Mouse (Mus musculus): ENCODE results near the gene Atg4c. TPM values are rescaled to one million over a fixed set of nuclear protein-coding genes. Genes with fewer than 3 reads are reported as not detected.

Atg4c gene
- total and polyA plus RNA-seq, 2 experiments: 3.7 to 9.4 TPM

GRCm38 (mm10) chr4:99205773-99206172 is 12.0 kb downstream of the Atg4c start:
- no peaks in the 10 kb centered on the region for H3K36me3 ChIP-seq (ENCODE audit: control insufficient read depth, insufficient read depth, low read length)
- 83% methylated on average over 6 of the region's 6 CpGs for WGBS
- no peak overlapping the region for H3K4me3 ChIP-seq (ENCODE audit: insufficient read depth, low read depth, low read length)
- no peak overlapping the region for H3K9ac ChIP-seq (ENCODE audit: low read depth, low read length)
- no peaks in the 10 kb centered on the region for H3K4me1 ChIP-seq (ENCODE audit: control insufficient read depth, insufficient read depth, low read length)
- TF ChIP-seq POLR2A (IDR thresholded peaks at IDR 0.05; ENCODE audit: extremely low read depth, insufficient read depth, low read length): no peak
- no peak for TF ChIP-seq CTCF (IDR thresholded peaks at IDR 0.05; ENCODE audit: low read depth, low read length)
- no peak for DNase-seq (ENCODE audit: extremely low read depth, low read depth, low spot score)
- peaks cover 7% of the 10 kb centered on the region; the same call in 1 of the 2 replicates for H3K79me2 ChIP-seq (ENCODE audit: control insufficient read depth, insufficient read depth, low read length)
- no peaks in the 10 kb centered on the region for H3K27me3 ChIP-seq (ENCODE audit: control insufficient read depth, insufficient read depth, low read length)
- no peak overlapping the region for H3K27ac ChIP-seq (replicated peaks; ENCODE audit: insufficient read depth, low read depth, low read length)

GRCm38 (mm10) chr4:99206356-99206755 is 12.6 kb downstream of the Atg4c start:
- TF ChIP-seq POLR2A (IDR thresholded peaks at IDR 0.05; ENCODE audit: extremely low read depth, insufficient read depth, low read length): no peak
- TF ChIP-seq CTCF (IDR thresholded peaks at IDR 0.05; ENCODE audit: low read depth, low read length): no peak
- no peak overlapping the region for H3K4me3 ChIP-seq (ENCODE audit: insufficient read depth, low read depth, low read length)
- no peaks in the 10 kb centered on the region for H3K36me3 ChIP-seq (ENCODE audit: control insufficient read depth, insufficient read depth, low read length)
- no peak overlapping the region for H3K9ac ChIP-seq (ENCODE audit: low read depth, low read length)
- peaks cover 6% of the 10 kb centered on the region; the same call in 1 of the 2 replicates for H3K79me2 ChIP-seq (ENCODE audit: control insufficient read depth, insufficient read depth, low read length)
- no peaks in the 10 kb centered on the region for H3K27me3 ChIP-seq (ENCODE audit: control insufficient read depth, insufficient read depth, low read length)
- 78% methylated on average over 3 of the region's 3 CpGs for WGBS
- H3K4me1 ChIP-seq (ENCODE audit: control insufficient read depth, insufficient read depth, low read length): no peaks in the 10 kb centered on the region
- no peak for DNase-seq (ENCODE audit: extremely low read depth, low read depth, low spot score)
- H3K27ac ChIP-seq (replicated peaks; ENCODE audit: insufficient read depth, low read depth, low read length): no peak overlapping the region

- 93% methylated on average over 9 of the region's 9 CpGs for WGBS
- H3K4me3 ChIP-seq (ENCODE audit: insufficient read depth, low read depth, low read length): no peak overlapping the region
- no peak overlapping the region for H3K27ac ChIP-seq (replicated peaks; ENCODE audit: insufficient read depth, low read depth, low read length)
- no peak overlapping the region for H3K9ac ChIP-seq (ENCODE audit: low read depth, low read length)
- no peaks in the 10 kb centered on the region for H3K27me3 ChIP-seq (ENCODE audit: control insufficient read depth, insufficient read depth, low read length)
- TF ChIP-seq CTCF (IDR thresholded peaks at IDR 0.05; ENCODE audit: low read depth, low read length): no peak
- TF ChIP-seq POLR2A (IDR thresholded peaks at IDR 0.05; ENCODE audit: extremely low read depth, insufficient read depth, low read length): no peak
- no peak for DNase-seq (ENCODE audit: extremely low read depth, low read depth, low spot score)
- H3K4me1 ChIP-seq (ENCODE audit: control insufficient read depth, insufficient read depth, low read length): no peaks in the 10 kb centered on the region
- H3K79me2 ChIP-seq (ENCODE audit: control insufficient read depth, insufficient read depth, low read length): peaks cover 6% of the 10 kb centered on the region; the same call in 1 of the 2 replicates
- peaks cover 13% of the 10 kb centered on the region; the same call in 1 of the 2 replicates for H3K36me3 ChIP-seq (ENCODE audit: control insufficient read depth, insufficient read depth, low read length)
These were observed 16.4 kb downstream of the Atg4c start for GRCm38 (mm10) chr4:99210087-99210486.

GRCm38 (mm10) chr4:99211606-99212005 is 17.9 kb downstream of the Atg4c start:
- Histone ChIP-seq H3K27ac (replicated peaks; ENCODE audit: insufficient read depth, low read depth, low read length) (no peak overlapping the region), H3K4me3 (ENCODE audit: insufficient read depth, low read depth, low read length) (no peak overlapping the region), H3K4me1 (ENCODE audit: control insufficient read depth, insufficient read depth, low read length) (no peaks in the 10 kb centered on the region), H3K9ac (ENCODE audit: low read depth, low read length) (no peak overlapping the region), H3K36me3 (ENCODE audit: control insufficient read depth, insufficient read depth, low read length) (peaks cover 13% of the 10 kb centered on the region; the same call in 1 of the 2 replicates), H3K27me3 (ENCODE audit: control insufficient read depth, insufficient read depth, low read length) (no peaks in the 10 kb centered on the region), H3K79me2 (ENCODE audit: control insufficient read depth, insufficient read depth, low read length) (peaks cover 3% of the 10 kb centered on the region; the same call in 1 of the 2 replicates)
- no peak for DNase-seq (ENCODE audit: extremely low read depth, low read depth, low spot score)
- 79% methylated on average over 8 of the region's 8 CpGs for WGBS
- TF ChIP-seq POLR2A (IDR thresholded peaks at IDR 0.05; ENCODE audit: extremely low read depth, insufficient read depth, low read length) (no peak), CTCF (IDR thresholded peaks at IDR 0.05; ENCODE audit: low read depth, low read length) (no peak)

- TF ChIP-seq CTCF (IDR thresholded peaks at IDR 0.05; ENCODE audit: low read depth, low read length): no peak
- no peak for TF ChIP-seq POLR2A (IDR thresholded peaks at IDR 0.05; ENCODE audit: extremely low read depth, insufficient read depth, low read length)
- no peaks in the 10 kb centered on the region for H3K4me1 ChIP-seq (ENCODE audit: control insufficient read depth, insufficient read depth, low read length)
- no peaks in the 10 kb centered on the region for H3K27me3 ChIP-seq (ENCODE audit: control insufficient read depth, insufficient read depth, low read length)
- WGBS: 86% methylated on average over 4 of the region's 4 CpGs
- H3K9ac ChIP-seq (ENCODE audit: low read depth, low read length): no peak overlapping the region
- peaks cover 3% of the 10 kb centered on the region; the same call in 1 of the 2 replicates for H3K79me2 ChIP-seq (ENCODE audit: control insufficient read depth, insufficient read depth, low read length)
- H3K4me3 ChIP-seq (ENCODE audit: insufficient read depth, low read depth, low read length): no peak overlapping the region
- peaks cover 18% of the 10 kb centered on the region; the same call in 1 of the 2 replicates for H3K36me3 ChIP-seq (ENCODE audit: control insufficient read depth, insufficient read depth, low read length)
- no peak for DNase-seq (ENCODE audit: extremely low read depth, low read depth, low spot score)
- no peak overlapping the region for H3K27ac ChIP-seq (replicated peaks; ENCODE audit: insufficient read depth, low read depth, low read length)
These were observed 19.4 kb downstream of the Atg4c start for GRCm38 (mm10) chr4:99213123-99213522.

GRCm38 (mm10) chr4:99222221-99222620 is 28.5 kb downstream of the Atg4c start:
- no peaks in the 10 kb centered on the region for H3K4me1 ChIP-seq (ENCODE audit: control insufficient read depth, insufficient read depth, low read length)
- H3K36me3 ChIP-seq (ENCODE audit: control insufficient read depth, insufficient read depth, low read length): peaks cover 30% of the 10 kb centered on the region
- WGBS: 96% methylated on average over 8 of the region's 8 CpGs
- TF ChIP-seq POLR2A (IDR thresholded peaks at IDR 0.05; ENCODE audit: extremely low read depth, insufficient read depth, low read length): no peak
- no peak for TF ChIP-seq CTCF (IDR thresholded peaks at IDR 0.05; ENCODE audit: low read depth, low read length)
- no peak overlapping the region for H3K4me3 ChIP-seq (ENCODE audit: insufficient read depth, low read depth, low read length)
- H3K79me2 ChIP-seq (ENCODE audit: control insufficient read depth, insufficient read depth, low read length): no peaks in the 10 kb centered on the region
- DNase-seq (ENCODE audit: extremely low read depth, low read depth, low spot score): no peak
- H3K27ac ChIP-seq (replicated peaks; ENCODE audit: insufficient read depth, low read depth, low read length): no peak overlapping the region
- H3K27me3 ChIP-seq (ENCODE audit: control insufficient read depth, insufficient read depth, low read length): no peaks in the 10 kb centered on the region
- no peak overlapping the region for H3K9ac ChIP-seq (ENCODE audit: low read depth, low read length)
